Mouse (Mus musculus) bone marrow, adult 2 months (tissue): ENCODE results near the gene Moxd2. TPM values are rescaled to one million over a fixed set of nuclear protein-coding genes. Genes with fewer than 3 reads are reported as not detected.
A peak's percentile ranks its signal among the peaks of the same experiment; 100 is the strongest.

Experiments used
- H3K27ac ChIP-seq: fragments of 200-500 bp; 2 replicates; pipeline ENCODE4 v1.5.1; 2012; ENCODE audit warnings: low read depth, mild to moderate bottlenecking, control low read depth, inconsistent platforms, low read length; ENCODE audit not compliant: control insufficient read depth, poor library complexity, insufficient read depth
- H3K4me1 ChIP-seq: fragments of 200-500 bp; 2 replicates; pipeline ENCODE4 v1.6.1; 2011; ENCODE audit warnings: low read length; ENCODE audit not compliant: control insufficient read depth, insufficient read depth
- H3K4me3 ChIP-seq: fragments of 200-500 bp; replicated peaks from 2 replicates; pipeline ENCODE3; 2011; ENCODE audit warnings: mild to moderate bottlenecking, low read depth, low read length, control low read depth; ENCODE audit not compliant: control insufficient read depth
- CTCF ChIP-seq: fragments of 200-500 bp; IDR thresholded peaks from 2 replicates; pipeline ENCODE4 v1.5.1; 2011; ENCODE audit warnings: low read length, control low read depth; ENCODE audit not compliant: control insufficient read depth, insufficient read depth
- POLR2A ChIP-seq: fragments of 200-500 bp; IDR thresholded peaks from 2 replicates; pipeline ENCODE4 v1.6.1; 2011; ENCODE audit warnings: low read depth, mild to moderate bottlenecking, control low read depth, low read length, borderline replicate concordance; ENCODE audit not compliant: control insufficient read depth
- WGBS: fragments of 180-500 bp; shearing (Covaris S2); methylation state at CpG from one replicate; pipeline ENCODE4 v1.1.7; 2018; 5-methylcytosine and 5-hydroxymethylcytosine counted together
- polyA plus RNA-seq: library from polyadenylated mRNA; stranded (reverse); fragments of >200 nt; gene quantifications from 2 replicates; pipeline ENCODE4 v1.2.4, GENCODE M21; 2011; ENCODE audit warnings: low replicate concordance; ENCODE audit not compliant: missing spikeins, insufficient read depth, insufficient read length

Moxd2 gene
- polyA plus RNA-seq, result not detected in 2 replicates

- H3K4me1 ChIP-seq, result no peaks in the 10 kb centered on the region; the same call in 1 of the 2 replicates
- H3K27ac ChIP-seq, result no peak within 1 kb of the TSS
- TF ChIP-seq POLR2A (no peak), CTCF (no peak)
- H3K4me3 ChIP-seq, result no peak within 1 kb of the TSS
- 89% methylated on average over 3 of the region's 3 CpGs for WGBS
Observed at GRCm38 (mm10) chr6:40887394-40887793, at the start of gene Moxd2. Gene Moxd2, minus strand, starts transcription at chr6:40887494.

- 80% methylated on average over 4 of the region's 4 CpGs for WGBS
- H3K4me1 ChIP-seq, result no peaks in the 10 kb centered on the region
- no peak overlapping the region for H3K27ac ChIP-seq
- no peak for TF ChIP-seq CTCF
- TF ChIP-seq POLR2A, result no peak
- no peak overlapping the region for H3K4me3 ChIP-seq
Observed at GRCm38 (mm10) chr6:40919954-40920353, 32.7 kb upstream of the Moxd2 start.

- no peak within 1 kb of the TSS for H3K27ac ChIP-seq
- H3K4me1 ChIP-seq, result no peaks in the 10 kb centered on the region; the same call in 1 of the 2 replicates
Observed at GRCm38 (mm10) chr6:40900287-40900686, 13.0 kb upstream of the Moxd2 start, which contains the start of gene Prss58. Gene Prss58, minus strand, starts transcription at chr6:40900387.

DNA sequence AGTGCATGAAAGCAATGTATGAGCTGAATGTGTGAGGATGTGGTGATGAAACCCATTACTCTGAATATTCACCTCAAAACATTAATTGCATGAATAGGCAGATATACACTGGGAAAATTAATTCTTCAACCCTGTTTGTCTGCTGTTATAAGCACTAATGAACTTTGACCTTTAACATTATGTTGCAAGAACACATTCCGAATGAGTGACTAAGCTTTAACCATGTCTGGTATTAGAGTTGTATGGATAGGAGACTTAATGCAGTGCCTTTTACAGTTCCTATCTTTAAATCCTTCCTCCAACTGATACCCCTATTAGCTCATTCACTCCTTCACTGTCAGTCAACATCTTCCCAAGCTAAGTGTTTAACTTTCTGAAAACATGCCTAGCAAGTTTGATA lies 7.4 kb upstream of the Moxd2 start:
- peaks cover 1% of the 10 kb centered on the region; the same call in 1 of the 2 replicates for H3K4me1 ChIP-seq
- no peak overlapping the region for H3K27ac ChIP-seq
- TF ChIP-seq POLR2A (no peak), CTCF (no peak)
- no peak overlapping the region for H3K4me3 ChIP-seq
- WGBS, result 73% methylated on average over 1 of the region's 1 CpGs

More at GRCm38 (mm10) chr6:40900287-40900686, 13.0 kb upstream of the Moxd2 start, which contains the start of gene Prss58:
- TF ChIP-seq POLR2A, result no peak
- no peak for TF ChIP-seq CTCF
- no peak within 1 kb of the TSS for H3K4me3 ChIP-seq

DNA sequence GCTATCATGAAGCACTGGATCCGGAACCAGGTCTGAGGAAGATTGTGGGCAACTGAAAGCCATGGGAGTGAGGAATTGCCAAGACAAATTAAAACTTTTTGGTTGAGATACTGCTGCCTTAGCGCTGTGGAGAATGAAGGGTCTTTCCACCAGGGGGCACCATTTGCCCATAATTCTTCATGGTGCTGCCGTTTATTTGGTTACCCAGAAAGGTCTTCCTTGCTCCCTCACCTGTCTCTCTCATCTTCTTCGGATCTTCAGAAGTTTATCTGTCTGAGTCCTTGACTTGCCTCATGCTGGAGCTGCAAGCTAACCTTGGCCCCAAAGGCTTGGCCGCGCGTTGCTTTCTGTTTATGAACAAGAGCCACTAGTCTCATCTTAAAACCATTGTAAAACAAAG lies 6.3 kb upstream of the Moxd2 start:
- no peak overlapping the region for H3K4me3 ChIP-seq
- peaks cover 1% of the 10 kb centered on the region; the same call in 1 of the 2 replicates for H3K4me1 ChIP-seq
- 29% methylated on average over 7 of the region's 7 CpGs for WGBS
- no peak overlapping the region for H3K27ac ChIP-seq
- TF ChIP-seq CTCF (peak; percentile 57), POLR2A (no peak)

GRCm38 (mm10) chr6:40891754-40892153 lies 4.5 kb upstream of the Moxd2 start:
- TF ChIP-seq POLR2A (no peak), CTCF (no peak)
- Histone ChIP-seq H3K27ac (peak overlapping the region; percentile 87), H3K4me1 (peaks cover 1% of the 10 kb centered on the region; the same call in 1 of the 2 replicates), H3K4me3 (peak overlapping the region; percentile 46)
- 0% methylated on average over 4 of the region's 4 CpGs for WGBS

DNA sequence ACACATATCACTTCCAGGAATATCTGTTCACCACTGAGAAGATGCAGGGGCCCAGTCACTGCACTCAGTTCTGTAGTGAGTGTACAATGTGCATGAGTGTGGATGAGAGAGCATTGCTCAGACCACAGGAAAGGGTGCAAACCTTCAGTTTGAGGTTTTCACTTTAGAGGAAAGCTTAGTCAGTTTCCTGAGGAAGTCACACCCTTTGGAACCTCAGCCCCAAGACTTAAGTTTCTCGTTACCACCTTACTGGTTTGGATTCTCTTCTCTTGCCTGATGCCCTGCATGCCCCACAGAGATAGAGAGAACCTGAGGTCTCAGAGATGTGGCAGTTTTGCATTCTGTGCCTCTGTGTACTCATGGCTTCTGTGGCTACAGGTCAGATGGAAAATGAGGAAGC lies 3.7 kb upstream of the Moxd2 start:
- H3K4me1 ChIP-seq, result peaks cover 1% of the 10 kb centered on the region; the same call in 1 of the 2 replicates
- WGBS, result 0% methylated on average over 1 of the region's 1 CpGs
- no peak overlapping the region for H3K4me3 ChIP-seq
- TF ChIP-seq CTCF (no peak), POLR2A (no peak)
- peak overlapping the region; percentile 87 for H3K27ac ChIP-seq

DNA sequence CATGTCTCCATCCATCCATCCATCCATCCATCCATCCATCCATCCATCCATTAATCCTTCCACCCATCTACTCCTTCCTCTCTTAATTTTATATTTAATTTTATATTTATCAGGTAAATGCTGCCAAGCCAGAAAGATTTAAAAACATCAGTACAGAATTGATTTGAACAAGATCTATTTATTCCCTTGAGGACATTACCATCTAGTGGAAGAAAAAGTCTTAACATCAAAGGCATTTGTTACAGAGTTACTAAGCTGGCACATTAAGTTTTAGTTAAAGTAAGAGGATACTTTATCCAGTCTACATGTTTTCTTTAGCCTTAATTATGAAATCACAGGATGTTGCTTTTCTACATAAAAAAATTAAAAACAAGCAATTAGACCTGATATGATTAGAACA lies 42.0 kb downstream of the Moxd2 start:
- no peak overlapping the region for H3K4me3 ChIP-seq
- TF ChIP-seq POLR2A (no peak), CTCF (no peak)
- no peak overlapping the region for H3K27ac ChIP-seq
- H3K4me1 ChIP-seq, result no peaks in the 10 kb centered on the region

Other genes starting within 250 kb of the Moxd2 start
- gene Prss58, start 12.9 kb upstream of the Moxd2 start, polyA plus RNA-seq, result not detected in 2 replicates
- not detected in 2 replicates for gene 1700074P13Rik, start 53.1 kb upstream of the Moxd2 start, polyA plus RNA-seq
- not detected in 2 replicates for gene Gm4744, start 64.4 kb upstream of the Moxd2 start, polyA plus RNA-seq
- gene 1810009J06Rik, start 77.3 kb upstream of the Moxd2 start, polyA plus RNA-seq, result not detected in 2 replicates
- not detected in 2 replicates for gene Gm2663, start 112.0 kb upstream of the Moxd2 start, polyA plus RNA-seq
- not detected in 2 replicates for gene 2210010C04Rik, start 148.0 kb upstream of the Moxd2 start, polyA plus RNA-seq